Mouse (Mus musculus) small intestine, adult 2 months (tissue): ENCODE data around the gene Slc3a2. TPM values are rescaled to one million over a fixed set of nuclear protein-coding genes. Genes with fewer than 3 reads are reported as not detected.
A peak's percentile ranks its signal among the peaks of the same experiment; 100 is the strongest.
"Not testable (repeated sequence)": the region's sequence is repeated elsewhere in the genome, so short reads cannot be mapped to it uniquely, and the experiment has no call there.

ENCODE experiments used
- H3K27ac ChIP-seq: fragments of 200-500 bp; 2 replicates; pipeline ENCODE4 v1.5.1; 2012; ENCODE audit warnings: low read depth, low read length, control low read depth, inconsistent platforms; ENCODE audit not compliant: insufficient read depth
- H3K27me3 ChIP-seq: fragments of 200-500 bp; 2 replicates; pipeline ENCODE4 v1.6.1; 2012; ENCODE audit warnings: mild to moderate bottlenecking, moderate library complexity, low read length, inconsistent platforms; ENCODE audit not compliant: control insufficient read depth, insufficient read depth
- H3K36me3 ChIP-seq: fragments of 200-500 bp; 2 replicates; pipeline ENCODE4 v1.6.1; 2012; ENCODE audit warnings: mild to moderate bottlenecking, low read length, control low read depth, inconsistent platforms; ENCODE audit not compliant: control insufficient read depth, insufficient read depth
- H3K4me1 ChIP-seq: fragments of 200-500 bp; 2 replicates; pipeline ENCODE4 v1.6.1; 2012; ENCODE audit warnings: low read length, inconsistent platforms, mixed read lengths; ENCODE audit not compliant: control insufficient read depth, insufficient read depth, insufficient read length
- H3K4me3 ChIP-seq: fragments of 200-500 bp; 2 replicates; pipeline ENCODE4 v1.5.1; 2012; ENCODE audit warnings: low read depth, mild to moderate bottlenecking, control low read depth, inconsistent platforms, low read length, moderate library complexity
- CTCF ChIP-seq: fragments of 200-500 bp; IDR thresholded peaks from 2 replicates; pipeline ENCODE4 v1.5.1; 2012; ENCODE audit warnings: low read depth, mild to moderate bottlenecking, control low read depth, inconsistent platforms, low read length, moderate library complexity, mixed read lengths; ENCODE audit not compliant: insufficient replicate concordance, insufficient read length; ENCODE audit errors: extremely low read depth
- POLR2A ChIP-seq: fragments of 200-500 bp; IDR thresholded peaks from 2 replicates; pipeline ENCODE4 v1.6.1; 2012; ENCODE audit warnings: low read depth, mild to moderate bottlenecking, control low read depth, inconsistent platforms, low read length, moderate library complexity
- WGBS: fragments of 180-500 bp; shearing (Covaris S2); methylation state at CpG from one replicate; pipeline ENCODE4 v1.1.7; 2018; 5-methylcytosine and 5-hydroxymethylcytosine counted together
- polyA plus RNA-seq: library from polyadenylated mRNA; depleted of rRNA; stranded (reverse); fragments of >200 nt; gene quantifications from 2 replicates; pipeline ENCODE4 v1.2.3, GENCODE M21; 2012

Slc3a2 gene
- polyA plus RNA-seq, 1 experiment = 391 TPM

DNA sequence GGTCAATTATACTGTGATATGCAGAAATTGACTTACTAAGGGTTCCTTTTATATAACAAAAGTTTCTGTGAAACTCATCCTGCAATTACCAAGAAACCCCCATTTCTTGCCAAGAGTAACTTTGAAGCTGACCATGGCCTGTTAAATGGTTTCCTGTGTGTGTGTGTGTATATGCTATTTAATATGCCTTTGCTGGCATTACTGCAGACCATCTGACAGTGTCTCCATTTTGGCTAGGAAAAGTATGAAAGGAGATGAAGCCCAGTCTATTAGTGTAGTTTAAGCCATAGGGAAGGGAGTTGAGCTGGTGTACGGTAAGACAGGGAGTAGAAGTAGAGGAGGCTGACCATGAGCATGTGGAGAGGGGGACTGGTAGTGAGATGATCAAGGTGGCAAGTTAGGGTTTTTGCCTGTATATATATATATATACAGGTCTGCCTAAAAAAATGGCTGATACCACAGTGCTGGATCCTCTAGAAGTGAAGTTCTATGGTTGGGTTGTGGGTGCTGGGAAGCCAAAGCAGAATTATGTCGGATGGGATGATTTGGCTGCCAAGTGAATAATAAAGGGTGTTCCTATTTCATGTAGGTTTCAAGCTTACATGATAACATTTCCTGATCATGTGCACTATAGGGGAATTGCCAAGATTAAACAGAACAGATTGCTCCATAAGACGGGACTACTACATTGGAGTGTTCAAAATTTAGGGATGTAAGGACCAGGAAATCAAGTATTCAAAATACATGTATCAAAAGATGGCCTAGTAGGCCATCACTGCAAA, 3.6 kb upstream of the Slc3a2 start:
- WGBS = 44% methylated on average over 3 of the region's 3 CpGs
- Histone ChIP-seq H3K4me1 (no peaks in the 10 kb centered on the region; the same call in 1 of the 2 replicates), H3K27ac (no peak overlapping the region), H3K36me3 (peaks cover 22% of the 10 kb centered on the region), H3K4me3 (no peak overlapping the region), H3K27me3 (no peaks in the 10 kb centered on the region)
- TF ChIP-seq CTCF = no peak
- TF ChIP-seq POLR2A = no peak

DNA sequence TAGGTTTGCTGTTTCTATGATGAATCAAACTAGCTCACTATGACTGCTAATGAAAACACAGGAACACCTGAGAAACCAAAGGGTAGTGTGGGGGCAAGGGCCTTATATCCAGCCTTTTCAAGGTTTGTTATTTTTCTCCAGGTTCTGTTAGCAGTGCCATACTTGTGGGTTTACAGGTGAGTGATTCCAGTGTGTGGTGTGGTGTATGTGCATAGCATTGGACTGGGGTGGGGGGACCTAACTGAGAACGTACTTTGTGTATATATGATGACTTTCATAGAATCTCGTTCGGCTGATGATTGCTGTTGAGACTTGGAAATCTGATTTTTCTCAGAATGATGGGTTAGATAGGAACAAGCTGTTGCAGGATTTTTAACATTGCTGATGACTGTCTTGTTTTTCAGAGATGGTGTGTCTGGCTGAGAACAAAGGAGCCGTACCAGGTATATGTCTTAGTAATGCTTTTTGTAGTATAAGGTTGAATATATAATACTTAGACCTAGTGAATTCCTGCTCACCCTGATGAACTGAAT, 2.0 kb upstream of the Slc3a2 start:
- TF ChIP-seq POLR2A (no peak), CTCF (no peak)
- Histone ChIP-seq H3K36me3 (peaks cover 22% of the 10 kb centered on the region), H3K4me1 (no peaks in the 10 kb centered on the region; the same call in 1 of the 2 replicates), H3K4me3 (no peak overlapping the region), H3K27me3 (no peaks in the 10 kb centered on the region), H3K27ac (no peak overlapping the region)
- WGBS = 35% methylated on average over 4 of the region's 4 CpGs

DNA sequence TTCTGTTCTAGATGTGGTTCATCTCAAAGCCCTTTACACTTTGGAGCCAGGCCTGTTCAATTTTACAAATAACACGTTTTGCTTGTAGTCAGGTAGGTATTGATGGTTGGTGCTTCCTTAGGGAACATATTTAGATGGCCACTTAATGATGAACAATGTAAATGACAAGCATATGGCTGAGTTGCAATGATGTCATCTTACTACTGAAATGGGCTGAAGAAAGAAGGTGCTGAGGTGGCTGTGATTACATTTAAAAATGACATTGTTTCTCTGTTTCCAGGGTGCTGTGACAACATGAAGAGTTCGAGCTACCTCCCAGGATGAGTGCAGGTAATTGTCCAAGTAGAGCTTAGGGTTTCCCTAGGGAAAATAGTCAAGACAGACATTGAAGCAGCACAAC, 1.2 kb upstream of the Slc3a2 start:
- TF ChIP-seq CTCF = no peak
- no peak for TF ChIP-seq POLR2A
- WGBS = under 1% methylated on average over 2 of the region's 2 CpGs
- Histone ChIP-seq H3K27me3 (no peaks in the 10 kb centered on the region), H3K27ac (no peak overlapping the region), H3K36me3 (peaks cover 22% of the 10 kb centered on the region), H3K4me3 (no peak overlapping the region), H3K4me1 (no peaks in the 10 kb centered on the region; the same call in 1 of the 2 replicates)

DNA sequence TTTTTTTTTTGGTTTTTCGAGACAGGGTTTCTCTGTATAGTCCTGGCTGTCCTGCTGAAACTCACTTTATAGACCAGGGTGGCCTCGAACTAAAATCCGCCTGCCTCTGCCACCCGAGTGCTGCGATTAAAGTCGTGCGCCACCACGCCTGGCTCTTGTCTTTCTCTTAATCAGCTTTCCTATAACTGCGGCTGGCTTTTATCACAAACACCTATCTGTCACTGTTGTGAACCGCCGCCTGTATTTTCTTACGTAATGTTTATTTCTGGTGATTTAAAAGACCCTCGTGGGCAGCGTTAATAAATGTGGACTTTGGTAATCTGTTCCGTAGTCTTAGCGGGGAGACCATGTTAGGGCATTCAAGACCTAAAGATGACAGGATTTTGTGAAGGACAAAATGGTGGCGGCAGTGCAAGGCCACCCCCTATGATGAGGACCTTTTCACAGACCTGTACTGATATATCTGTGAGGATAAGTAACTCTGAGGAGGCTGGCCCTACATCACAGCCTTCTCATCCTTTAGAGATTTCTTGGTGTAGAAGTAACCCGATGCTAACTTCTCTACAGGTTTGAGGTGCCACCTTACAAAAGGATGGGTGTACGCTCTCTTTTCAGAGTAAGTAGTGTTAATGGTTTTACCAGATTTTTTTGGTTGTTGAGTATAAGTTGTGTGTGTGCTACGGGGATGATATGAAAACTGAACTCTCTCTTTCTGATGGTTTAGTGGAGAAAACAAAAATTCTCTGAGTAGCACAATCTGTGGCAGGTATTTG, 591 bp upstream of the Slc3a2 start:
- H3K36me3 ChIP-seq = peaks cover 22% of the 10 kb centered on the region
- TF ChIP-seq CTCF (no peak), POLR2A (no peak)
- under 1% methylated on average over 20 of the region's 20 CpGs for WGBS
- peak overlapping the region; percentile 89 for H3K27ac ChIP-seq
- H3K27me3 ChIP-seq = no peaks in the 10 kb centered on the region
- no peaks in the 10 kb centered on the region; the same call in 1 of the 2 replicates for H3K4me1 ChIP-seq
- peak overlapping the region; percentile 74 for H3K4me3 ChIP-seq

DNA sequence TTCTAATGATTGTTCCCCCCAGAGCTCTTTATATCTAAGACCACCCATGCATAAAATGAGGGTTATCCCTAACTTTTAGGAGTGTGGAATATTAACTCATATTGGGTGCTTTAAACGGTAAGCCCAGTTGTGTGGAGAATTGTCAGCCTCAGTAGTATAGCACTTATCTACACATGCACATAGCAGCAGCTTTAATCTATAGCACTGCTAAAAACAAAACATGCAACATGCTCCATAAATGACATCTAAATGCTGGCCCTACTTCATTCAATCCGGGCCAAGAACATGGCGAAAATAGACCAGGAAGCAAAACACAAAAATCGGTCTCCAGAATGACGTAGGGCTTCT, 636 bp downstream of the Slc3a2 start:
- Histone ChIP-seq H3K4me1 (peaks cover 1% of the 10 kb centered on the region; the same call in 1 of the 2 replicates), H3K27ac (peak overlapping the region; percentile 98), H3K27me3 (no peaks in the 10 kb centered on the region), H3K36me3 (peaks cover 22% of the 10 kb centered on the region), H3K4me3 (peak overlapping the region; percentile 74)
- WGBS = under 1% methylated on average over 5 of the region's 5 CpGs
- TF ChIP-seq CTCF (no peak), POLR2A (no peak)

DNA sequence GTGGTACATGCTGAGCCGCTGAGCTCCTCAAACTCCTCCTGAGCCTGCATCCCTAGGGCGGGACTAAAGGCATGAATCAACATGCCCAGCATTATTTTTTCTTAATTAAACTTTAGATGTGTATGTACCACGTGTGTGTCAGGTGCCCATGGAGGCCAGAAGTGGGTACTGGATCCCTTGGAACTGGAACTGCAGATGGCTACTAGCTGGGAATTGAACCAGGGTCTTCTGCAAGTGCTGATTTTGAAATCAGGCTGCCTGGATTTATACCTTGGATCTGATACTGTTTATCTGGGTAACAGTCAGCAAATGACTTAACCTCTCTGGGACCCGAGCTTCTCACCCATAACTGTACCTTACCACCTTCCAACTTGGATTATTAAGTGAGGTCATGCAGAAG, 1.1 kb downstream of the Slc3a2 start:
- no peak overlapping the region; the same call in 1 of the 2 replicates for H3K4me3 ChIP-seq
- peaks cover 2% of the 10 kb centered on the region; the same call in 1 of the 2 replicates for H3K4me1 ChIP-seq
- no peaks in the 10 kb centered on the region for H3K27me3 ChIP-seq
- 27% methylated on average over 4 of the region's 4 CpGs for WGBS
- peaks cover 22% of the 10 kb centered on the region for H3K36me3 ChIP-seq
- no peak overlapping the region for H3K27ac ChIP-seq
- TF ChIP-seq POLR2A = no peak
- TF ChIP-seq CTCF = no peak

DNA sequence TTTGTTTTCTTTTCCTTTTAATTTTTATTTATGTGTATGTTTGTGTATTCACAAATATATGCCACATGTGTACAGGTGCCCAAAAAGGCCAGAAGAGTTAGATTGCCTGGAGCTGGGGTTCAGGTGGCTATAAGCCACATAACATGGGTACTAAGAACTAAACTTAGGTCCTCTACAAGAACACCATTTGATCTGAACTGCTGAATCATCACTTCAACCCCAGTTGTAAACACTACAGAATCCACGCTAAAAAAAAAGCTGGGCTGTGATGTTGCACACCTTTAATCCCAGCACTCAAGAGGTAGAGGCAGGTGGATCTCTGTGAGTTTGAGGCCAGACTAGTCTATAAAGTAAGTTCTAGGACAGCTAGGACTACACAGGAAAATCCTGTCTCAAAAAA, 1.8 kb downstream of the Slc3a2 start:
- H3K27ac ChIP-seq = no peak overlapping the region
- peaks cover 18% of the 10 kb centered on the region for H3K36me3 ChIP-seq
- H3K27me3 ChIP-seq = no peaks in the 10 kb centered on the region
- 41% methylated on average over 1 of the region's 1 CpGs for WGBS
- TF ChIP-seq CTCF (no peak), POLR2A (no peak)
- H3K4me1 ChIP-seq = peaks cover 6% of the 10 kb centered on the region; the same call in 1 of the 2 replicates
- H3K4me3 ChIP-seq = no peak overlapping the region

DNA sequence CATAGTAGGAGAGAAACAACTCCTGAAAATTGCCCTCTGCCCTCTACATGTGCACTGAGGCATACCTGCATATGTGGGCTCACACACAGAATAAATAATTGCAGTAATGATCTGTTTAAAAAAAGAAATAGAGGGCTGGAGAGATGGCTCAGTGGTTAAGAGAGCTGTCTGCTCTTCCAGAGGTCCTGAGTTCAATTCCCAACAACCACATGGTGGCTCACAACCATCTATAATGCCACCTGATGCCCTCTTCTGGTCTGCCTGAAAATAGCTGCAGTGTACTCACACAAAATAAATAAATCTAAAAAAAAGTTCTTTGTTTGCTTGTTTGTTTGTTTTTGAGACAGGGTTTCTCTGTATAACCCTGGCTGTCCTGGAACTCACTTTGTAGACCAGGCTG, 4.1 kb downstream of the Slc3a2 start:
- H3K4me3 ChIP-seq, H3K27me3 ChIP-seq, H3K27ac ChIP-seq, H3K36me3 ChIP-seq: not testable (repeated sequence)
- H3K4me1 ChIP-seq = peaks cover 19% of the 10 kb centered on the region; the same call in 1 of the 2 replicates
